Mouse (Mus musculus) adipose tissue, adult 10 weeks (tissue): ENCODE data around the gene Med12l. TPM values are rescaled to one million over a fixed set of nuclear protein-coding genes. Genes with fewer than 3 reads are reported as not detected.

Experiments used
- polyA plus RNA-seq: library from polyadenylated mRNA; stranded (reverse); fragments of 350-450 nt; fragmentation: Illumina TruSeq; extraction: RNeasy Lipid Tissue Mini Kit (QIAGEN cat#74804); gene quantifications from one replicate; pipeline ENCODE4 v1.2.3, GENCODE M21; 2014; ENCODE audit warnings: low read depth, low replicate concordance

Gene Med12l
- polyA plus RNA-seq, result 2.6 TPM

GRCm38 (mm10) chr3:59005271-59005995 lies at the start of gene Med12l:
Gene Med12l (plus strand): TSS chr3:59005825.

GRCm38 (mm10) chr3:59101218-59101986 lies 95.8 kb downstream of the Med12l start, which contains the start of gene Gpr171:
Gene Gpr171 (minus strand): TSS chr3:59101821.

GRCm38 (mm10) chr3:59153424-59153823 lies 147.8 kb downstream of the Med12l start, which contains the start of gene P2ry14:
Gene P2ry14 (minus strand): TSS chr3:59153618.

GRCm38 (mm10) chr3:59194938-59195337 lies 189.3 kb downstream of the Med12l start, which contains the start of gene Gpr87:
Gene Gpr87 (minus strand): TSS chr3:59195104.

GRCm38 (mm10) chr3:59210727-59211126 lies 205.1 kb downstream of the Med12l start, which contains the start of gene P2ry13:
Gene P2ry13 (minus strand): TSS chr3:59210882.

GRCm38 (mm10) chr3:59262704-59263103 lies 257.1 kb downstream of the Med12l start, which contains the start of gene P2ry12:
Gene P2ry12 (minus strand): TSS chr3:59262871.

GRCm38 (mm10) chr3:59344065-59344905 lies 338.7 kb downstream of the Med12l start, which contains the start of gene Igsf10:
Gene Igsf10 (minus strand): TSS chr3:59344394.

Other genes starting within 250 kb of the Med12l start
- gene Mindy4b-ps, start 183.5 kb upstream of the Med12l start, polyA plus RNA-seq, result not detected
- gene Clrn1, start 120.5 kb upstream of the Med12l start, polyA plus RNA-seq, result 0.09 TPM
- 0.40 TPM for gene Gpr171, start 96.0 kb downstream of the Med12l start, polyA plus RNA-seq
- 3.1 TPM for gene P2ry14, start 147.8 kb downstream of the Med12l start, polyA plus RNA-seq
- gene Gpr87, start 189.3 kb downstream of the Med12l start, polyA plus RNA-seq, result 0.34 TPM
- 2.0 TPM for gene P2ry13, start 205.1 kb downstream of the Med12l start, polyA plus RNA-seq